Mouse (Mus musculus): ENCODE data around the gene Hlcs.

GRCm38 (mm10) chr16:94175366-94175986 is 137.9 kb downstream of the Hlcs start:
- TF ChIP-seq CTCF (IDR thresholded peaks at IDR 0.05; ENCODE audit: low read depth, low read length): no peak
- TF ChIP-seq POLR2AphosphoS5 (IDR thresholded peaks at IDR 0.05; ENCODE audit: insufficient replicate concordance, low read depth, low read length): no peak
- no peak for TF ChIP-seq TAL1 (conservative IDR thresholded peaks at IDR 0.05; ENCODE audit: low read depth, low read length)
- TF ChIP-seq GATA1 (IDR thresholded peaks at IDR 0.05; ENCODE audit: borderline replicate concordance, low read length): no peak
- no peak for TF ChIP-seq GATA2 (IDR thresholded peaks at IDR 0.05; ENCODE audit: borderline replicate concordance, low read depth, low read length)

Data from G1E (cell line).